Mouse (Mus musculus) urinary bladder, postnatal 4 days (tissue): Measurements from ENCODE around the gene Osgep.
"Not testable (repeated sequence)": the region's sequence is repeated elsewhere in the genome, so short reads cannot be mapped to it uniquely, and the experiment has no call there.

Source experiments
- DNase-seq, 2 experiments: peaks; one replicate each; pipeline ENCODE4 v3.0.0; 2021 to 2022; ENCODE audit warnings: low spot score in 2 of 2

Gene Osgep

GRCm38 (mm10) chr14:50931493-50932020, 6.9 kb upstream of the Osgep start:
- no peak for DNase-seq

DNA sequence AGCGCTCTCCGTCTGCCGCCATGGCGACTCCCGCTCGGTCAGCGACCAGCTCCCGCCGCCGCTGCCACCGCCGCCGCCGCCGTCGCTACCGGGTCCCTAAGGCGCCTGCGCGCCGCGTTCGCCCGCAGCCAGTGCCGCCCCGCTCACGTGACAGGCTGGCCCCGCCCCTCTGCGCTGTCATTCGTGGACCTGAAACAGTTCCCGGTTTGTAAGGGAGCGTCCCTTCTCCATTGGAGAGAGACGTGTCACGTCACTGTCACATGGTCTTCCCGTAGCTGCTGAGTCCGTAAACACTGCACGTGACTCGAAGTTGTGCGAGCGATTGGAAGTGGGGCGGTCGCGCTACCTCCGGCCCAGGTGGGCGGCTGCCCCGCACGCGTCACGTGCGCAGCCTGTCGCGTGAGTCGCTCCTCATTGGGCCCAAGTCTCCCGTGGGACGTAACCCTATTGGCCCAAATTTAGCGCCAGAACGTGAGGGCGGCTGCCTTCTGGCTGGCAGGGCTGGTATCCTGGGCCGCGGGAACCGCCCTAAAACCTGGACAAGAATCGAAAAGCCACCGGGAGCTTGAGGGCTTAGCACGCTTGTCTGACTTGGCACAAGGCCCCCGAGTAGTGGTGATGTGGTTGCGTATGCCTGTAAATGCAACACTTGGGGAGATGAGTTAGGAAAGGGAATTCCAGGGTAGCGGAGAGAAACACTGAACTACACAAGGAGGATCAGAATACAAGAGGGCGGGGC, 6.2 kb upstream of the Osgep start, which contains the start of the genes Pip4p1 and Pnp:
Pip4p1 (minus strand) TSS at position 103 of the 739 bp plus-strand sequence.
Pnp (plus strand) TSS at position 329 of the 739 bp plus-strand sequence.
- peak; percentile 96 to 99 for DNase-seq

- peak in 1 of 2 experiments; percentile 60 for DNase-seq
These were observed 5.7 kb upstream of the Osgep start for GRCm38 (mm10) chr14:50930377-50930753.

- DNase-seq, result no peak
These were observed 5.3 kb upstream of the Osgep start for GRCm38 (mm10) chr14:50929951-50930350.

DNA sequence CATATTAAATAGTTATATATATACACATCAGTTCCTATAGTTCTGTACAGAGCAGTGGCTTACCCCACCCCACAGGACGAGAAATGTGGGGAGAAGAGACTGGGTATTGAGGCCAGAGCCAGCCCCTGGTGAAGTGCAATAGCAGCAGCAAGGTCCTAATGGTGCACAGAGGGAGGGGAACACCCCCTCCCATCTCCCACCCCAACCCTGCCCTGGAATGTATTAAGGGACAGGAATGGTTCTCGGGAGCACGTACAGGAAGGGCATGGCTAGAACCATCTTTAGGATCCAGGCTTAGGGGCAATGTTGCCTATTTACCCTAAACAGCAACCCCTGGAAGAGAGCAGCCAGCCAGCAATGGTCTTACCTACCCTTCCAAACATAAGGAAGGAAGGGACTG, 2.7 kb upstream of the Osgep start:
- DNase-seq, result no peak

GRCm38 (mm10) chr14:50925111-50925920, 623 bp upstream of the Osgep start:
- DNase-seq, result no peak

- DNase-seq, result not testable (repeated sequence)
These were observed 1.3 kb downstream of the Osgep start for GRCm38 (mm10) chr14:50923437-50923836.

DNA sequence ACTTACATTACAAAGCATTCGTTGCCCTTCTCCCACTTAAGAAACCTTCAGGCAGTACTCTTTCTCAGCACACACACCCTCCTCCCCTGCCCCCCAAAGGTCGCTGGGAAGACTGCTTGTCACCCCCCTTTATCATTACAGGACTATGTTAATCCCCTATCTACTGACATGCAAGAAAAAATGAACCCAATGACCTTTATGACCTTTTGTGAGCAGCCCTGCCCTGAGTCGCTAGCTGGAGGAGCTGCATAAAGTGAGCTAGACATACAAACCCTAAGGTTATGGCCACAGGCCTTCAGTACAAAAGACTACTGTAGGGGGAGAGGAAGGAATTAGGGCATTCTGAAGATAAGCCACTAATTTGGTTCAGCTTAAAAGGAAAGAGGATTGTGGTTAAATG, 13.3 kb downstream of the Osgep start:
- DNase-seq, result no peak

GRCm38 (mm10) chr14:50908126-50908525, 16.6 kb downstream of the Osgep start:
- DNase-seq, result no peak

GRCm38 (mm10) chr14:50905327-50905726, 19.4 kb downstream of the Osgep start:
- not testable (repeated sequence) for DNase-seq

GRCm38 (mm10) chr14:50904828-50905129, 19.9 kb downstream of the Osgep start:
- no peak for DNase-seq

DNA sequence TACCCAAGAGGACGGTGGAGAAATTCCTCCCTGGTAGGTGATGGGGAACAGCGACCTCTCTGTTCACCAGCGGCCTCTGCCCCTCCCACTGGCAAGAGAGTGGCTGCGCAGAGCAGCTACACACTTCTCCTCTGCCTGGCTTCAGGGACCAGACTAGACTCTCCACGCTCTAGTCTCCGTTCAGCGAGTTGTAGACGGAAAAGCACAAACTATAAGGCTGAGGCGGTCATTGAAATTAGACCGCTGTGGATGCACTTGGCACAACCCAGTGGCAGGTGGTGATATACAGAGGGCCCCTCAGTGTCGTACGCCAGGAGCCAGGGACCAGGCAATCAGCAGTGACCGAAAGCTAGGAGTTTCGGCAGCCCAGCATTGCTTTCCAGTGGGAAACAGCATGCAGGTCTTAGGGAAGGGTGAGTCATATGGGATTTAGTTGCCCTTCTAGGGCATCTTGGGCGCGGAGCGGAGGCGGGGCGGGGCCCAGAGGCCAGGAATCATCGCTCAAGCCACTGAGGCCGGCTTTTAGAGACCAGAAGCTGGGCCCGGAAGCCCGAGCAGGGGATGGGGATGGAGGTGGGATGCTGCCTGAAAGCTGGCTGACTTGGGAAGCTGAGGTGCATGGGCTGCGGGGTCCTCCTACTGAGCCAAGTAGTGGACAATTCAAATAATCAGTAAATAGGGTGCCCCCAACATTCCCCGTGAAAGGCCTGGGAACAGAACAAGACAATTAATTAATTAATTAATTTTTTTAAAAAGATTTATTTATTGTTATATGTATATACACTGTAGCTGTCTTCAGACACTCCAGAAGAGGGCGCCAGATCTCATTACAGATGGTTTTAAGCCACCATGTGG, 20.5 kb downstream of the Osgep start:
- DNase-seq, result no peak

DNA sequence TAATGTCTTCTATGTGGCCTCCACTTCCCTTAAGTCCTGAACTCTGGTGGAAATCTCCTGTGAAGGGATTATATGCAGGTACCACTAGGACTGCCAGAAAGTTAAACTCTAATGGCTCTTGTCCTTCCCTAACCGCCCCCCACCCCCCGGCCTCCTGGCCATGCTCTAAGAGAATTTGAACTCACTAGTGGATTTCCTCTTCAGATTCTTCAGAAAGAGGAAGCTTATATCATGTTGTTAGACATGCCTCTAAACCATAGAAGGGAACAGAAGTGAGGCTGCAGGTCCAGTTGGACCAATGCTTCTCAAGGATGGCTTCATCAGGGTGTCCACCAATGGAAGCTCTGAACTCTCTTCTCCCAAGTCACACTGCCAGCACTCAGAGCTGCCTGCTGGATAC, 26.7 kb downstream of the Osgep start:
- not testable (repeated sequence) for DNase-seq

GRCm38 (mm10) chr14:50897374-50897765, 27.3 kb downstream of the Osgep start, which contains the start of gene Klhl33:
Gene Klhl33 (minus strand): TSS chr14:50897507.
- no peak for DNase-seq

GRCm38 (mm10) chr14:50896747-50897373, 27.8 kb downstream of the Osgep start:
- no peak for DNase-seq

- peak in 1 of 2 experiments; percentile 31 for DNase-seq
These were observed 28.5 kb downstream of the Osgep start for GRCm38 (mm10) chr14:50895985-50896746.

GRCm38 (mm10) chr14:50895407-50895806, 29.3 kb downstream of the Osgep start:
- DNase-seq, result no peak

- DNase-seq, result no peak
These were observed 31.9 kb downstream of the Osgep start for GRCm38 (mm10) chr14:50892541-50893459.

DNA sequence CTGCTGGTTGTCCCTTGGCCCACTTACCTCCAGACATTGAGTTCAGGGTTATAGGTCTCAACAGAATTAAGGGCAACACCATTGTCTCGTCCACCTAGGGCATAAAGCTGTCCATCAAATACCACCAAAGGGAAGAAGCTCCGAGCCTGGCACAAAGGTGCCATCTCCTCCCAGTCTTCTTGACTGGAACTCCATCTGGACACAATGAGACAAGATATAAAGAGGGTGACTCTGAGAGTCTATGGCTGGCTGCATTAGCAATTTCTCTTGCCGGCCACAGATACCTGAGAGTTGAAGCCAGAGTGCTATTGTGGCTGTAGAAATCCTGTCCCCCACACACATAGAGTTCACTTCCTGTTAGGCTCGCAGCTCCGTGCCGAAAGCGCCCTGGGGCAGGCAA, 32.6 kb downstream of the Osgep start:
- DNase-seq, result no peak
